Mouse (Mus musculus) heart, postnatal 36 days (tissue): ENCODE measurements around the gene Med12l. TPM values are rescaled to one million over a fixed set of nuclear protein-coding genes. Genes with fewer than 3 reads are reported as not detected.
A peak's percentile ranks its signal among the peaks of the same experiment; 100 is the strongest.

Experiments used
- DNase-seq, 2 experiments: peaks; one replicate each; pipeline ENCODE4 v3.0.0; 2021 to 2022
- intact Hi-C: fragments of 180-260 bp; cut with DNase I; formaldehyde crosslinking; loops from one replicate; pipeline ENCODE4 v1.15.1; 2025
- total RNA-seq, 2 experiments: library from RNA; stranded (reverse); gene quantifications; 2 replicates each; pipeline ENCODE4 v1.2.3; 2021

Med12l gene
- total RNA-seq, 2 experiments from 2014 or later: 6.2 to 6.6 TPM

GRCm38 (mm10) chr3:59217211-59217610 is 211.6 kb downstream of the Med12l start:
- intact Hi-C loops: no loop called here

GRCm38 (mm10) chr3:59219326-59219725 is 213.7 kb downstream of the Med12l start:
- DNase-seq: no peak
- intact Hi-C loops: no loop called here

More at GRCm38 (mm10) chr3:59217211-59217610, 211.6 kb downstream of the Med12l start:
- DNase-seq: no peak

GRCm38 (mm10) chr3:59222303-59222702 is 216.7 kb downstream of the Med12l start:
- no peak for DNase-seq
- intact Hi-C loops: no loop called here

DNA sequence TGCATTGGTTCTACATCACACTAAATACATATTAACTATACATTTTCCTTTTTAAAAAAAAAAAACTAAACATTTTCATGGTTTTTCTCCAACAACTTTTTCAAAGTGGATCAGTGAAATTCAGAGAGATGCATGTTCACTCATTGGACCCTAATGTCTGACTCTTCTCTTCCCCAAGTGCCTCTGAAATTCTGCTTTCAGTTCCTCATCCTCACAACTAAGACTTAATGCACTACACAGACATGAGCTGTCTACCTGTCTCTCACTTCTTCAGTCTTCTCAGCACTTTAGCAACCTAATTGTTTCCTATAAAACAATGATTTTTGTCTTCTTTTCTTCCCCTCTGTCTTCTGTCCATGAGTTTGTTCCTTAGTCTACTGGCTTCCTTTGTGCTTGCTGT is 219.8 kb downstream of the Med12l start:
- intact Hi-C loops: no loop called here
- no peak for DNase-seq

DNA sequence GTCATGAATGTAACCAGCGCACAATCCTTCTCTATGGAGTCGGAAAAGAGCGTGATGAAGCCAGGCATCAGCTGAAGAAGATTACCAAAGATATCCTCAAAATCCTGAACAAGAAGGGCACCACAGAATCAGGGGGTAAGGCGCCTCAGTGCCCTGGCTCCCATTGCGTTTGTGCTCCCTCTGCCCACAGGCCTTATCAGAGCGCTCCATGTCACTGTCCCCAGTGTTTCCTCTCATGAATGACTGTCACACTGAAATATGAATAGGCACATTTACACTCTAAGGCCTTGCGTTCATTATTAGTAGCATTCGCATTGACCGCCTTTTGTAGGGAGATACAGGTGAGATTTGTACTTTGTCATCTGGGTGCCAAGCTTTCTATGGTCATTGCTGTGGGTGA is 222.1 kb downstream of the Med12l start:
- intact Hi-C loops: no loop called here
- DNase-seq: no peak

GRCm38 (mm10) chr3:59228730-59229551 is 223.3 kb downstream of the Med12l start:
- intact Hi-C loops: no loop called here
- DNase-seq: peak in 1 of 2 experiments; percentile 38

DNA sequence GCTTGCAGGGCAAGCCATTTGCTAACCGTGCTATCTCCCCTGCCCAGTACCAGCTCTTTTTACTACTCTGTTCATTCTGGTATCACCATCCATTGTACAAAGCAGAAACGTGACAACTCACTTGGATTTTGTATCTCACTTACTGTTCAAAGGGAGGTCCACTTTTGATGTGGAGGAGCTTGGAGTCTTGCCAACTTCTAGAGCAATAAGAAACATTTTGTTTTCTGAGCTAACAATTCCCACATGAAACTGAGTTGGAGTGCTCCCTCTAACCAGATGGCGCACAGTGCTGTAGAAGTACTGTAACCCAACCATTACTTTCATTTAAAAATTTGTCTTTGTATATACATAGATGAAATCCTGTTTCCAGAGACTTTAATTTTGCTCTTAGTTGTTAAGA is 225.3 kb downstream of the Med12l start:
- intact Hi-C loops: no loop called here
- no peak for DNase-seq

DNA sequence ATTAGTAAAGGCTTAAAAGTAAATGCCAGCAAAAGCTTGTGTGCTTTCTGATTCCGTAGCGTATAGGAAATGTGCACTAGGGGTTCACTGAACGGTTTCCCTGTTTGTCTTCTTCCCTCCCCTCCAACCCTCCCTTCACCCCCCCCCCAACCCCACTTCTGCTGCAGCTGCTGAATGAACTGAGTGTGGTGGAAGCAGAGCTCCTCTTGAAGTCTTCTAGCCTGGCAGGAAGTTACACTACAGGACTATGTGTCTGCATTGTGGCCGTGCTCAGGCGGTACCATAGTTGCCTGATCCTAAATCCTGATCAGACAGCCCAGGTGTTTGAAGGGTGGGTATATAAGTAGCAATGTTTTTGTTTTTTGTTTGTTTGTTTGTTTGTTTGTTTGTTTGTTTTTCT is 229.3 kb downstream of the Med12l start:
- DNase-seq: no peak
- intact Hi-C loops: no loop called here

DNA sequence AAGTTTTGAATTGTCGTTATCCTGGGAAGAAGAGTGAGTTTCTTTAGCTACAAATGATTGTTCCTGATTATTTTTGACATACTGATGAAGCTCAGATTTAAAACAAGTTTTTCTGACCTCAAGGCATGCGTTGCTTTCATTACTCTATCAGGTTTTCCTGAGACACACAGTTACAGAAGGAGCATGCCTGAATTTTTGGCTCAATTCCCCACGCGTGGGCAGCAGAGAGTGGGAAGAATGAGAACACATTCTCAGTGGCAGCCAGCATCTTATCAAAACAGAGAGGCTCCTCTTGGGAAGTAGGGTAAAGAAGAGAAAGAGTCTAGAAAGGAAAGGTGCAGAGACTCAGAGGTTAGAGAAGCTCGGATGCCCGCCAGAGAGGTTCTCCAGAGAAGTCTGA is 237.8 kb downstream of the Med12l start:
- DNase-seq: peak in 1 of 2 experiments; percentile 27
- intact Hi-C loops: no loop called here

DNA sequence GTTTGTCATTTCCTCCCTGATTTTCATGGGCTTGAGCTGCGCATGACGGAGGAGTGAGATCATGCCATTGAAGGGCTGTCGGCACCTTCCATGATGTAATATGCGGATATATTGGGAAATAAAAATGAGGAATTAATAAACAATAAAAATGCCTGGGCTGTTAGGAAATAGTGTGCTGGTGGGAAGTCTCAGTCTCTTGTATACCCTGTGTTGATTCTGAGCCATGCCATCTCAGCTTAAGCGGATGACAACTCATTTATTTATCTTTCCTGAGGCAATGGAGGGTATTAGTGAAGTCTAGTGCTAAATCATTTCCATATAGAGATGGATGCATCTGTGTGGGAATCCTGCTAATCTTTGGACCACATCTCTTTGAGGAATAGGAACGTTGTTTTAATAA is 242.4 kb downstream of the Med12l start:
- no peak for DNase-seq
- intact Hi-C loops: loop anchor here (5.0 kb wide), 1 partner anchor 71 kb away; no protein-coding TSS in a partner anchor

DNA sequence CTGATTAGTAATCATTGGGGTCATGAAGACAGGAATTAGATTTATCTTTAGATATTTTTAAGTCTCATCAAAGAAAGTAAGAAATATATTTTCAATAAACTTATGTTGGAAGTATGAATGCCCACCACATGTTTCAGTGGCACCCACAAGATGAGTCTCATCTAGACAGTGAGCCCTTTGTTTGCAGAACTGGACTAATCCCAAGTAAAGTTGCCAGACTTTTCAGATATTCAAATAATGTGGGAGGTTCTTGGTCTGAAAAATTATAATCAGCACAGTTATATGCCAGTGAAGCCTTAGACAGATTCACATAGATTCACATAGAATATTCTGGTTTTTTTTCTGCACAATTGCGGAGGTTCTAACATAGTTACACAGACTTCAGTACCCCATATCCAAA is 244.8 kb downstream of the Med12l start:
- intact Hi-C loops: no loop called here
- DNase-seq: no peak

DNA sequence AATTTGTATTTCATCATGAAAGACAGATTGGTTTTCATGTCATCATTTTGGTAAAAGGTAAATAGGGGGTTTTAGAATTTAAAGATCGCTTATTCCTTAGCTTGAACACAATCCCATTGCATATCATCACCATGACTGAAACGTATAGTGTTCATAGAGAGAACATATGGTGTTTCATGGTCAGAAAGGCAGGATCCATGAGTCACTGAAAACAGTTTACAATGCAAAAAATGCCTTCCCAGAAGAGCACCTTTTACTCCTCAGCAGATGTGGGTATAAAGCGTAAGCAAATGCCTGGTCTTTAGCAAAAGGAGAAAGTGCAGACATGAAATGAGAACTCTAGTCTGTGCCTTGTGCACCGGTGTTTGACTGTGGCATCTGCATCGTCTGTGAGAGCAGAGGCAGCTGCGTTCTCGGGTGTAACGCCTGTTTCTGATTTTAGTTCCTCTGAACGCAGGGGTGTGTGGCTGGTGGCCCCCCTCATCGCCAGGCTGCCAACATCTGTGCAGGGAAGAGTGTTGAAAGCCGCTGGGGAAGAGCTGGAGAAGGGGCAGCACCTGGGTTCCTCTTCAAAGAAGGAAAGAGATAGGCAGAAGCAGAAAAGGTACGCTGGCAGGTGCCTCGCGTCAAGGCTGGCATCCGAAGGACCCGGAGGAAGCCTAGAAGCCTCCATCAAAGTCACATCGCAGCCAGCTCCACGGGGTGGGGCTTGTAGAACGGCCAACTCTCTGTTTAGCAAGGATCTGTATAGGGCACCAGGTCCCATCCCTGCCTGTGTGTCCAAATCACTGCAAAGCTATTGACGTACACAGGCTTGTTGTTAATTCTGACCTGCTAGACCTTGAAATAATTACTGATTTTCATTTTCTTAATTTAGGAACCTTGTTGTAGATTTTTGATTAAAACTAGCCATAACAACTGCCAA is 252.4 kb downstream of the Med12l start:
- DNase-seq: no peak
- intact Hi-C loops: no loop called here

DNA sequence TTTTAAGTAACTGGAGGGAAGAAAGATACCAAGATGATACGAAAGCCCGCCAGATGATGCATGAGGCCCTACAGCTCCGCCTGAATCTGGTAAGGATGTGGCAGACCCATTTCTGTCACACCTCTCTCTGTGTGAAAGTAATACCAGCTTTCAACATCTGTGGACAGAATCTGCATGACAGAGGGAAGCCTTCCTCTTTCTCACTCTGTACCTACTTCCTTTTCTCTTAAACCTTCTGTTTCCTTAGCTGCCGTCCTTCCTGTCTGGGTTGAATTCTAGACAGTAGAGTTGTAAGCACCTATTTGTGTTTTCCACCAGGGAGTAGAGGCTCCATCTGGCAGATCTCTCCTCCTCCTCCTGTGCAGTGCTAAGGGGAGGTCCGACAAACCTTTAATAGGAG is 255.1 kb downstream of the Med12l start:
- intact Hi-C loops: no loop called here
- no peak for DNase-seq

GRCm38 (mm10) chr3:59261709-59262472 is 256.3 kb downstream of the Med12l start:
- no peak for DNase-seq

DNA sequence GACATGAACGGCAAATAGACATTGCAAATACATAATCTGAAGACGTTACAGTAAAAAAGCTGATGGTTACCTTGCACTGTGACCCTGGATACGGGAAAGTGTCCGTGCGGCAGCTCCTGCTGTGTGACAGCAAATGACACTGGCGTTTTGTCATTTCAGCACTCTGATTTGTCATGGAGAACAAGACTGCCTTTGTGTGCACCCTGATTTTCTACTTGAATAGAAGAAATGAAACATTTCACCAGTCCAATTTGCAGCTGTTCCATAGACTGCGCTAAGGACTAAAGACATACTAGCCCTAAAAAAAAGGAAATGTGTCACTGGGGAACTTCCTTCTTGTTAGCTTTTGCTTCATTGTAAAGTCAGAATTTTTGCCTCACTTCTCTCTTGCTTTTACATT is 257.1 kb downstream of the Med12l start, which contains the start of gene P2ry12:
Gene P2ry12 (minus strand): TSS at position 168 of the 400 bp plus-strand sequence.
- DNase-seq: no peak
- intact Hi-C loops: no loop called here

More at GRCm38 (mm10) chr3:59261709-59262472, 256.3 kb downstream of the Med12l start:
- intact Hi-C loops: no loop called here

DNA sequence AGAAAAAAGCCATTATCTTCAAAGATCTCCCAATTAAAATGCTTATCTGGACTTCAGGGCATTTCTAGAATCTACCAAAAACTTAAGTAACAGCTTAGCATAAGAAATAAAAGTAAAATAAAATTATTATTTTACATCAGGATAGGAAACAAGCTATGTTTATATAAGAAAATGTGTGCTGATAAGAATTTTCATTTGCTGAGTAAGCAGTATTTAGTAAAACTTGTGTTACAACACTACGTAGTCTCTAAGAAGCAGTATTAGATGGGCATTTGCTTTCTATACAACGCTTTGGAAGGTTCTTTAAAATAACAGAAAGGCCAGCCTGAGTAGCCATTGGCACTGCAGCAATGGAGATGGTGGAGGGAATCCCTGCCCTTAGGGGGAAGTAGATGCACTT is 257.8 kb downstream of the Med12l start:
- intact Hi-C loops: no loop called here
- no peak for DNase-seq

DNA sequence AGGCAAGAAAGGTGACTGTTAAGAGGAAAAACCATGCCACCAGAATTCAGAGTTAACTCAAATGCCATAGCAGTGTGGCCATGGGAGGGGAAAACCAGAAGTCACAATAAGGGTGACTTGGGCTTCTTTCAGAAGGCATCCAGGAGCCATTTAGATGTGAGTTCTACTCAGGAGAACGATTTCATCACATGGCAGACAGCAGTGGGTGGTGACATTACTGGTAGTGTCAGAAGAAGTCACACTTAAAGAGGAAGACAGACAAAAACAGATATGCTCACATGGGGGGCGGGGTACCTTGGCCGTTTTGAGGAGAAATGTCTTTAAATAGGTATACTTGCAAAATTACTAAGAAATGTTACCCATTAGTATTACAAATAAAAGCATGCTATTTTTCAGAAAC is 258.4 kb downstream of the Med12l start:
- DNase-seq: no peak
- intact Hi-C loops: no loop called here

- intact Hi-C loops: no loop called here
- DNase-seq: no peak
Measured at GRCm38 (mm10) chr3:59270811-59271210, 265.2 kb downstream of the Med12l start.

- no peak for DNase-seq
- intact Hi-C loops: no loop called here
Measured at GRCm38 (mm10) chr3:59277502-59278253, 272.1 kb downstream of the Med12l start.

DNA sequence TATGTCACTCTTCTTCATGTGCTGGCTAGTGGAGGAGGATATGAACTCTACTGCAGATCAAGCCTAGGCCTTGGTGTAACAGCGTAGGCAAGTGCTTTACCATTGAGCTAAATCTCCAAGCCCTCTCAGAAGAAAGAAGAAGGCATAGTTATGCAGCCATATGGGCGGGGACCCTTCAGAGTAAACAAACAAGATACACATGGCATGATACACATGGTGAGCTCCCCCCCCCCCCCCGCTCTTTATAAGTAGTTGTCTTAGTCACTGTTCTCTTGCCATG is 272.6 kb downstream of the Med12l start:
- DNase-seq: no peak
- intact Hi-C loops: no loop called here
